Mouse (Mus musculus) embryonic facial prominence, embryonic 12.5 days (tissue): ENCODE measurements around the gene Gm19426. TPM values are rescaled to one million over a fixed set of nuclear protein-coding genes. Genes with fewer than 3 reads are reported as not detected.

ENCODE experiments used
- ATAC-seq: fragments of 200-750 bp; cut with Nextera tagmentation; 2 replicates; pipeline ENCODE4 v1.8.0; 2017; ENCODE audit not compliant: insufficient number of reproducible peaks, insufficient read depth, low FRiP score, low TSS enrichment
- H3K27ac ChIP-seq: fragments of 300-500 bp; sonication (generic); 2 replicates; pipeline ENCODE4 v1.5.1; 2016; ENCODE audit warnings: mild to moderate bottlenecking
- H3K27me3 ChIP-seq: fragments of 300-500 bp; sonication (generic); 2 replicates; pipeline ENCODE4 v1.6.1; 2016; ENCODE audit warnings: mild to moderate bottlenecking, moderate library complexity
- H3K36me3 ChIP-seq: fragments of 300-500 bp; sonication (generic); 2 replicates; pipeline ENCODE4 v1.6.1; 2016; ENCODE audit warnings: mild to moderate bottlenecking
- H3K4me1 ChIP-seq: fragments of 300-500 bp; sonication (generic); 2 replicates; pipeline ENCODE4 v1.6.1; 2016
- H3K4me2 ChIP-seq: fragments of 300-500 bp; sonication (generic); replicated peaks from 2 replicates; pipeline ENCODE4 v1.6.1; 2016; ENCODE audit warnings: mild to moderate bottlenecking, moderate library complexity
- H3K4me3 ChIP-seq: fragments of 300-500 bp; sonication (generic); 2 replicates; pipeline ENCODE4 v1.5.1; 2016; ENCODE audit warnings: mild to moderate bottlenecking
- H3K9ac ChIP-seq: fragments of 300-500 bp; sonication (generic); 2 replicates; pipeline ENCODE4 v1.6.1; 2016; ENCODE audit warnings: mild to moderate bottlenecking, moderate library complexity
- H3K9me3 ChIP-seq: fragments of 300-500 bp; sonication (generic); 2 replicates; pipeline ENCODE4 v1.6.1; 2016; ENCODE audit warnings: mild to moderate bottlenecking, moderate library complexity
- WGBS: fragments of 180-500 bp; shearing (Covaris S2); methylation state at CpG from one replicate; pipeline ENCODE4 v1.1.7; 2016; 5-methylcytosine and 5-hydroxymethylcytosine counted together
- polyA plus RNA-seq: library from polyadenylated mRNA; unstranded; fragments of >200 nt; fragmentation: Nextera tagmentation; extraction: Ambion mirVana; gene quantifications from 2 replicates; pipeline ENCODE4 v1.2.1, GENCODE M21; 2016

Gm19426 gene
- polyA plus RNA-seq, 1 experiment from 2014 or later: 13.9 TPM

DNA sequence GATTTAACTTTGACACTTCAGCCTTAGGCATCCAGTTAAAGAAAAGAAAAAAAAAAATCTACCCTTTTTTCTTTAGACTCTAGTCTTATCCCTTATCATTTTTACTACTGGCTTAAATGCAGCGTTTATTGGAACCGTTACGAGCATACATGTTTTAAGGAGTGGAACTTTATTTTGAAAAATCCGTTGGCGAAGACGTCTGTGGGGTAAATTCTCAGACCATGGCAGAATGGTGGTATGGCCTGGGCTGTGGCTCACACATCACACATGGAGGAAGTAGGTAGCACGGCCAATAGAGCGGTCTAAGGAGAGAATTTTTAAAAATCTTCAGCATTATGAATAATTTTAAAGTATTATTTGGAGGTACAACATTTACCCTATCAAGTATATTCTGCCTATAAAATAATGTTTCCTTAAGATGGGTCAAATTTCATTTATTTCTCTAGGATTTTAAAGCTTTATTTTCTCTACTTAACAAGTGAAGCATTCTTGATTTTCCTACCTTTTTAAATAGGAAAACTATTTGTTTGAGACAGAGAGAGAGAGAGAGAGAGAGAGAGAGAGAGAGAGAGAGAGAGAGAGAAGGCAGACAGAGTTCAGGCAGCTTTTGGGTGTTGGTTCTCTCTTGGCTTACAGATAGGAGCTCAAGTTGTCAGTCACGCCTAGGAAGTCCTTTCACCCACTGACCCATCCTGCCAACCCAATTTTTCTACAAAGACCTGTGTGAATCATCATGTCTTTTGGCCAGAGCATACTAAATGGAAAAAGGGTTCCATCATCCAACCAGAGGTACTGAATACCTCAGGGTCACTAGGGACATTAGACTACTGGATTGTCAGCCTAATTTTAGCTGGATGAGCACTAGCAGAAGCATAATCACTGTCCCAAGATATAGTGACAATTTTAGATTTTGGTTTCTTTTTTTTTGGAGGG, 26.8 kb downstream of the Gm19426 start:
- no peak overlapping the region for H3K27ac ChIP-seq
- WGBS: 34% methylated on average over 9 of the region's 9 CpGs
- H3K4me2 ChIP-seq: peak overlapping the region; percentile 59
- peak overlapping the region; percentile 46 for H3K9ac ChIP-seq
- no peak for ATAC-seq
- peak overlapping the region; percentile 96 for H3K4me3 ChIP-seq
- H3K27me3 ChIP-seq: no peaks in the 10 kb centered on the region
- H3K4me1 ChIP-seq: peaks cover 10% of the 10 kb centered on the region
- no peaks in the 10 kb centered on the region for H3K9me3 ChIP-seq
- H3K36me3 ChIP-seq: peaks cover 7% of the 10 kb centered on the region; the same call in 1 of the 2 replicates

DNA sequence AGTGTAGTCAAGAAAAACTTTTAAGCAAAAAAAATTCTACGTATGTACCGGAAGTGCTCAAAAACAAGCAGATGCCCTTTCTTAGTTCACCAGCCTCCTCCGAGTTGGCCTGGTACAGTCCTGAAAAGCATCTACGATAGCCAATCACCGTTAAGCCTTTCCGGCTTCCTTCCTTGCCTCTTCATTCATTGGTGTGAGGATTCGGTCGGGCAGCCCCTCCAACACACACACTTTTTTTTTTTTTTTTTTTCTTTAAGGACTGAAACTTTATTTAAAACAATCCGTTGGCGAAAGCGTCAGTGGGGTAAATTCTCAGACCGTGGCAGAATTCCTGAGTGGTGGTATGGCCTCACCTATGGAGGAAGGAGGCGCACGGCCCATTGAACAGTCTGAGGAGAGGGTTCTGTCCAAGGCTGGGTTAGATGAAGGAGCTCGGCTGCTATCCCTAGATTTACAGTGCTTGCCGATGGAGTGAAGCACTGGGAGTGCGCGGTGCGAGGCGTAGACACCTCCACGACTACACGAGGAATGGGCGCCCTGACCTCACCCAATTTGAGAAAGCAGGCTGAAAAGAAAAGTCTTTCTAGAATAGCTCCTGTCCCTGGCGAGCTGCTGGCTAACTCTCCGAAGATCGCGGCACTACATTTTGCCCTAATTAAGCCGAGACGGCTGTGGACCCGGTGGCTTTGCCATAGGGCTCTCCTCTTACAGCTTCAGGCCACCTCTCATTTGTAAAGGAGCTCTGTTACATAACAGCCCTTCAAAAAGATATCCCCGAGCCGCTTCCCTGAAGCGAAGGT, 27.7 kb downstream of the Gm19426 start:
- Histone ChIP-seq H3K9me3 (no peaks in the 10 kb centered on the region), H3K36me3 (peaks cover 3% of the 10 kb centered on the region), H3K4me3 (peak overlapping the region; percentile 96), H3K27me3 (no peaks in the 10 kb centered on the region), H3K9ac (peak overlapping the region; percentile 46), H3K27ac (peak overlapping the region; percentile 96), H3K4me1 (peaks cover 10% of the 10 kb centered on the region), H3K4me2 (peak overlapping the region; percentile 59)
- under 1% methylated on average over 33 of the region's 33 CpGs for WGBS
- ATAC-seq: peak; percentile 96

DNA sequence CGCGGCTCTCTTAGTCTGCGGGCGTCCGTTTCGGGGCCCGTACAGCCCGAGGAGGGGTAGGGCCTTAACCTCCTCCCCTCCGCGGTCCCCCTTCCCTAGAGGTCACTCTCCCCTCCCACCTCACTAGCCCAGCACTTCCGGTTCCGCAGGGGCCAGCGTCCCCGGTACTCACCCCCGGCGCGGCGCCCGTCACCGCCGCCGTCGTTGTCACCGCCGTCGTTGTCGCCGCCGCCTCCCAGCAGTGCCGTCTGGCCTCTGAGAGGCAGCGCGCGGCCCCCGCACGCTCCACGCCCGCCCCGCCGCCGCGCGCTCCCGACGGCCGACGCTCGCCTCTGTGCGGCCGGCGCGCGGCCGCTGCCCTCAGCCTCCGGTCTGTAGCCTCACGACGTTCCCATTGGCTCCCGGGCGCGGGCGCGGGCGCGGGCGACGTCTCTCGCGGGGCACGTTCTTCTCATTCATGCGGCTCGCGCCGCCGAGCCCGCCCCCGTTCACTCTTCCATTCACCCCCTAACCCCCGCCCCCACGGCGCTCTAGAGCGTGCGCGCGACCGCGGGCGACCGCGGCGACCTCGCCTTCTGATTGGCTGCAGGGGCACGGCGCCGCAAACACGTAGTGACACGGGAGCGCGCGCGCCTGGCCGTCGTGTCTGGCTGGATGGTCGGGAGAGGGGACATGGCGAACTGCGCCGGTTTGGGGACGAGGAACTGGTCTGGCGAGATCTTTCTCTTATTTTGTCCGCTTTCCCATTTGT, 28.5 kb downstream of the Gm19426 start, which contains the start of gene Zdhhc5:
Gene Zdhhc5, minus strand, starts transcription at position 370 of the 751 bp plus-strand sequence.
- Histone ChIP-seq H3K36me3 (peaks cover 11% of the 10 kb centered on the region), H3K27me3 (no peaks in the 10 kb centered on the region), H3K9me3 (no peaks in the 10 kb centered on the region), H3K4me1 (peaks cover 10% of the 10 kb centered on the region), H3K27ac (peak within 1 kb of the TSS; percentile 96), H3K9ac (peak within 1 kb of the TSS; percentile 88), H3K4me3 (peak within 1 kb of the TSS; percentile 96), H3K4me2 (peak within 1 kb of the TSS; percentile 75)
- ATAC-seq: peak; percentile 95
- WGBS: under 1% methylated on average over 106 of the region's 107 CpGs

DNA sequence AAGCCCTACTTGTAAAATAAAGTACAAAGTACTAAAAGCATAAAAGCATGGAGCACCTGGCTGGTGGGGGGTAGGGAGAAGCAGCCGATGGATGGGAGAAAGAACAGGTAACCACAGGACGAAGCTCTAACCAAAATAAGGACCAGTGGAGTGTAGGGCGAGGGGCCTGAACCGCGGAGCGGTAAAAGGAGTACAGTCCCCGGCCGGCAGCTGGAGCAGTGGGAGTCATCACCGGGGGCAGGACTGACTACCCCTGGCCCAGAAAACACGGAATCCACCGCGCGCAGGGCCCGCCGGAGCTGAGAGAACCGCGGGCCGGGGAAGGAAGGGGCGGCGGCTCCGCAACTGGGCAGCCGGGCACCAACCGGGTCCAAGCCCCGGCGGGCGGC, 29.0 kb downstream of the Gm19426 start:
- peak overlapping the region; percentile 96 for H3K27ac ChIP-seq
- H3K36me3 ChIP-seq: peaks cover 15% of the 10 kb centered on the region
- no peaks in the 10 kb centered on the region for H3K9me3 ChIP-seq
- no peak for ATAC-seq
- H3K4me3 ChIP-seq: peak overlapping the region; percentile 96
- no peaks in the 10 kb centered on the region for H3K27me3 ChIP-seq
- peak overlapping the region; percentile 88 for H3K9ac ChIP-seq
- under 1% methylated on average over 22 of the region's 26 CpGs for WGBS
- H3K4me2 ChIP-seq: peak overlapping the region; percentile 75
- H3K4me1 ChIP-seq: peaks cover 10% of the 10 kb centered on the region

DNA sequence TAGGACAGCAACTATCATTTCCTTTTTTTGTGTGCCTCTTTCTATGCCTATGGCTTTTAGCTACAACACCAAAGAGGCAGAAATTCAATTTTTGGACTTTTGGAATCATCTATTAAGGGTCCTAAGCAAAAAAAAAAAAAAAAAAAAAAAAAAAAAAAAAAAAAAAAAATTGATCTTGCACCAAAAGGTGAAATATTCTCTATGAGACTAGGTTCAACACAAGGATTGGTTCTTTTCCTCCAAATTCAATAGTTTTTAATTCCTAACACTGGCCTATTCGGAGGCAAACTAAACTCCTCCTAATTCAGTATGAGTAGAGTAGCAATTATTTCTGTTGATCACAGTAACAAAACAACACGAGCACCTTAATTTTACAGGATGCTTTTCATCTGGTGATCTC, 31.6 kb downstream of the Gm19426 start:
- Histone ChIP-seq H3K9me3 (no peaks in the 10 kb centered on the region), H3K4me3 (no peak overlapping the region), H3K36me3 (peaks cover 28% of the 10 kb centered on the region), H3K4me2 (no peak overlapping the region), H3K9ac (no peak overlapping the region), H3K27ac (no peak overlapping the region), H3K27me3 (no peaks in the 10 kb centered on the region), H3K4me1 (peaks cover 10% of the 10 kb centered on the region)
- 93% methylated on average over 2 of the region's 2 CpGs for WGBS
- no peak for ATAC-seq

DNA sequence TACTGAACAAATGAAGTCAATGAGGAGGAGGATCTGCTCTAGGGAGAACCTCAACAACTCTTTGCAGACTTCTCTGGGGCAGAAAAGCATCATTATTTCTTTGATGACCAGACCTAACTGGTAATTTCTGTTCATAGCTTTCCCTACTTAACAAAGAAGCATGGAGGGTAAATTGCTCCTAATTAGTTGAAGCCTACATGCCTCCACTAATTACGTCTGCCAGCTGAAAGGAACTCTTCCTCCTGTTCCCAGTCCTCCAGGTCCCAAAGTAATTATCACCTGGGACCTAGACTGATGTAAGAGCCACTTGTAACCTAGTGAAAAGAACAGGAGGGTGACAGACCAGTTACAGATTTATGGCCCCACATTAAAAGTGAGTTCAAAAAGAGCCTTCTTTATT, 35.9 kb downstream of the Gm19426 start:
- Histone ChIP-seq H3K27me3 (no peaks in the 10 kb centered on the region), H3K4me2 (no peak overlapping the region), H3K9me3 (no peaks in the 10 kb centered on the region), H3K4me1 (no peaks in the 10 kb centered on the region), H3K36me3 (peaks cover 41% of the 10 kb centered on the region), H3K27ac (no peak overlapping the region), H3K9ac (no peak overlapping the region), H3K4me3 (no peak overlapping the region)
- WGBS: 57% methylated on average over 1 of the region's 1 CpGs
- no peak for ATAC-seq

DNA sequence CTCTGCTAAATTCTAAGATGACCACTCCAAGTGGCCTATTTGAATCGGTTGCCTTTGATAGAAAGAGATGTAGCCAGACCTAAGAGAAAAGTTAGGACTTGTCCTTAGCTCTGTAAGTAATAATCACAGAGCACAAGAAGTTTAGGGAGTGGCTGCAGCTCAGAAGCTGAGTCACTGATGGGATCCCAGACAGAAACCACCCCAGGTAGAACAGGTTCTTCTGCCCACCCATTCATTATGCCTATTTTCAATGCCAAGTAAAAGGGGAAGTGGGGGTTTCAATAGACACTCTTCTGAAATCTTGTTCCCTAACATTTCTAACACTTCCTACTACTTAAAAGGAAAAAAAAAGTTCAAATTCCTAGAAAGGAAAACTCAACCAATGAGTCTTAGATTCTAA, 38.2 kb downstream of the Gm19426 start:
- H3K9me3 ChIP-seq: no peaks in the 10 kb centered on the region
- WGBS: 95% methylated on average over 1 of the region's 1 CpGs
- H3K4me1 ChIP-seq: no peaks in the 10 kb centered on the region
- H3K9ac ChIP-seq: no peak overlapping the region
- H3K4me3 ChIP-seq: no peak overlapping the region
- H3K27me3 ChIP-seq: no peaks in the 10 kb centered on the region
- H3K4me2 ChIP-seq: no peak overlapping the region
- no peak for ATAC-seq
- peaks cover 38% of the 10 kb centered on the region for H3K36me3 ChIP-seq
- no peak overlapping the region for H3K27ac ChIP-seq

DNA sequence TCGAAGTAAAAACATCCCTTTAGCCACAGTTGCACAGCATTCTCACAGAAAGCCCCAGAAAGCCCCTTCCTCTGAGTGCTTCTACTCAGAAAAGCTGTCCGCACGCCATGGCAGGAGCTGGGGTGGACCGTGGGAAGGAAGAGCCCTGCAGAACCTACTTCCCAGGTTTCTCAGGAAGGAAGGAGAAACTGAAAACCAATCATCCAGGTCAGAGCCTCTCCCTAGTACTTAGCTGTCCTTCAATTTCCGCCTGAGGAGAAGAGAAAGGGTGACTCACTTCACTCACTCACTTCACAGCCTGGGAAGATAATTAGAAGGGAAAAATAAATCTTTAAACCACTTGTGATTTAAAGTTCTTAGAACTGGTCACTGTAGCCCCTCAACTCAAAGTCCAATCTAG, 39.1 kb downstream of the Gm19426 start:
- Histone ChIP-seq H3K27me3 (no peaks in the 10 kb centered on the region), H3K4me3 (no peak overlapping the region), H3K36me3 (peaks cover 32% of the 10 kb centered on the region), H3K9ac (no peak overlapping the region), H3K4me2 (no peak overlapping the region), H3K9me3 (no peaks in the 10 kb centered on the region), H3K27ac (no peak overlapping the region), H3K4me1 (no peaks in the 10 kb centered on the region)
- WGBS: 82% methylated on average over 5 of the region's 5 CpGs
- no peak for ATAC-seq

DNA sequence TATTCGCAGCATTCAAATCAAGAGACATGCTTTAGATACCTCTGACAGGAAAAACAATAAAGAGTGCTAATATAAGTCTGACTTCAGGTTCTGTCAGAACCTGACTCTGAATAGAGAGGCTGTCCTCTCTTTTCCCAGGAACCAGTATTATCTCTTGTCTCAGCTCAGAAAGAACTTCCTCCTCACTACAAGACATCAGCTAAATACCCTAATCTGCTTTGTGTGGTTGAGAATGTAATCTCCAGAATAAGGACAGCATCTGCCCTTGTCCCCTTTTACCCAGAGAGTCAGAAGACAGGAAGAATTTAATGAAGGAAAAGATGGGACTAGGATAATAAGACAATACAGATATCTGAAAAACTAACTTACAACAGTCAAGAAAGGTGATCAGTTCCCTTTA, 40.0 kb downstream of the Gm19426 start:
- WGBS: 91% methylated on average over 1 of the region's 1 CpGs
- no peak for ATAC-seq
- Histone ChIP-seq H3K4me1 (no peaks in the 10 kb centered on the region), H3K4me2 (no peak overlapping the region), H3K4me3 (no peak overlapping the region), H3K9ac (no peak overlapping the region), H3K27me3 (no peaks in the 10 kb centered on the region), H3K9me3 (no peaks in the 10 kb centered on the region), H3K27ac (no peak overlapping the region), H3K36me3 (peaks cover 29% of the 10 kb centered on the region)

DNA sequence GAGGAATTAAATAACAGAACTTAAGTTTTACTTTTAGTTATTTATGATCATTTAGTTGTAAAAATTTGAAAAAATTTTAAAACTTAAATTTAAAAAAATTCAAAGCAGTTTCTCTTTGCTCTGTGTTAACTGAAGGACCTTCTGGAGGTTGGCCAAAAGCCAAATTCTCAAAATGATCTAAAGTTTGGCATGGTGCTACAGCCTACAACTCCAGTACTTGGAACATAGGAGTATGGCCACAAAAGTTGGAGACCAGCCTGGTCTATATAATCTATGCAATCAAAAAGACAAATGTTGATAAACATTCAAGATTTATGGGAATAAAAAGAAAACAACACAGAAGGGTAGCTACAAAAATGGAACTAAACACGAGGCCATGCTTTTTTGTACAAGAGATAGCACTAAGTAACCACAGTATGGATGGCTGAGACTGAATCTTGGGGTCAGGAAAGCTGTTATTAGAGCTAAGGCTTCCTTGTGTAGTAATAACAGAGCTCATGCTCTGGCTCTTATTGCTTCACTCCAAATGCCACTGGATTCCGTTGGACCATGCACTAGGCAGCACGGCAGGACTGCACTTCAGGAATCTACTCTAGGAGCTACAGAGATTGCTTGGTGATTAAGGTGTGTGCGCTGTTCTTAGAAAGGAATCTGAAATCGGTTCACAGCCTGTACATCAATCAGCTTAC, 48.3 kb downstream of the Gm19426 start:
- H3K36me3 ChIP-seq: peaks cover 61% of the 10 kb centered on the region
- no peak for ATAC-seq
- H3K4me2 ChIP-seq: no peak overlapping the region

More for the DNA sequence above, 48.3 kb downstream of the Gm19426 start:
- Histone ChIP-seq H3K27me3 (no peaks in the 10 kb centered on the region), H3K9me3 (no peaks in the 10 kb centered on the region), H3K4me1 (no peaks in the 10 kb centered on the region), H3K9ac (no peak overlapping the region), H3K27ac (no peak overlapping the region), H3K4me3 (no peak overlapping the region)
- WGBS: 88% methylated on average over 5 of the region's 5 CpGs
